Mouse (Mus musculus) embryo, embryonic 11 days (tissue): Measurements from ENCODE around the gene Rbm47.
"Not testable (repeated sequence)": the region's sequence is repeated elsewhere in the genome, so short reads cannot be mapped to it uniquely, and the experiment has no call there.

Source experiments
- DNase-seq: peaks from one replicate; pipeline ENCODE4 v3.0.0-alpha.2; 2015

Gene Rbm47

GRCm38 (mm10) chr5:66008245-66008967 lies 164.5 kb downstream of the Rbm47 start:
- no peak for DNase-seq

GRCm38 (mm10) chr5:66005041-66005678 lies 167.8 kb downstream of the Rbm47 start:
- no peak for DNase-seq

- DNase-seq, result no peak
Measured at GRCm38 (mm10) chr5:66004134-66004925, 168.6 kb downstream of the Rbm47 start, which contains the start of gene 9130230L23Rik. TSS of gene 9130230L23Rik (minus strand) at chr5:66004285.

GRCm38 (mm10) chr5:66001232-66001631 lies 171.7 kb downstream of the Rbm47 start:
- no peak for DNase-seq

GRCm38 (mm10) chr5:66000567-66001125 lies 172.3 kb downstream of the Rbm47 start:
- DNase-seq, result no peak

- no peak for DNase-seq
Measured at GRCm38 (mm10) chr5:66000074-66000473, 172.8 kb downstream of the Rbm47 start.

GRCm38 (mm10) chr5:65999106-65999505 lies 173.8 kb downstream of the Rbm47 start:
- DNase-seq, result no peak

- DNase-seq, result no peak
Measured at GRCm38 (mm10) chr5:65997813-65998212, 175.1 kb downstream of the Rbm47 start.

- no peak for DNase-seq
Measured at GRCm38 (mm10) chr5:65994643-65995042, 178.3 kb downstream of the Rbm47 start.

GRCm38 (mm10) chr5:65991191-65991590 lies 181.7 kb downstream of the Rbm47 start:
- no peak for DNase-seq

- not testable (repeated sequence) for DNase-seq
Measured at GRCm38 (mm10) chr5:65987004-65987403, 185.9 kb downstream of the Rbm47 start.

GRCm38 (mm10) chr5:65986426-65986825 lies 186.5 kb downstream of the Rbm47 start:
- no peak for DNase-seq

GRCm38 (mm10) chr5:65975731-65976130 lies 197.2 kb downstream of the Rbm47 start:
- no peak for DNase-seq

GRCm38 (mm10) chr5:65973189-65973588 lies 199.7 kb downstream of the Rbm47 start:
- no peak for DNase-seq

GRCm38 (mm10) chr5:65968004-65968403 lies 204.9 kb downstream of the Rbm47 start:
- DNase-seq, result no peak

GRCm38 (mm10) chr5:65967091-65967490 lies 205.8 kb downstream of the Rbm47 start:
- DNase-seq, result no peak
